Mouse (Mus musculus) midbrain, embryonic 14.5 days (tissue): ENCODE results near the gene Ccl22. TPM values are rescaled to one million over a fixed set of nuclear protein-coding genes. Genes with fewer than 3 reads are reported as not detected.
A peak's percentile ranks its signal among the peaks of the same experiment; 100 is the strongest.

ENCODE experiments used
- ATAC-seq: fragments of 200-750 bp; cut with Nextera tagmentation; 2 replicates; pipeline ENCODE4 v1.8.0; 2017; ENCODE audit warnings: moderate number of reproducible peaks, moderate library complexity; ENCODE audit not compliant: low FRiP score, low TSS enrichment
- DNase-seq: peaks from one replicate; pipeline ENCODE4 v3.0.0-alpha.2; 2015
- H3K27ac ChIP-seq: fragments of 300-500 bp; sonication (generic); replicated peaks from 2 replicates; pipeline ENCODE4 v1.5.1; 2014; ENCODE audit warnings: mild to moderate bottlenecking, low read depth, low read length, moderate library complexity
- H3K27me3 ChIP-seq: fragments of 300-500 bp; sonication (generic); 2 replicates; pipeline ENCODE4 v1.6.1; 2014; ENCODE audit warnings: low read length, control low read depth, mixed read lengths; ENCODE audit not compliant: control insufficient read depth, insufficient read depth
- H3K36me3 ChIP-seq: fragments of 300-500 bp; sonication (generic); 2 replicates; pipeline ENCODE4 v1.6.1; 2014; ENCODE audit warnings: low read length, control low read depth; ENCODE audit not compliant: control insufficient read depth, insufficient read depth
- H3K4me1 ChIP-seq: fragments of 300-500 bp; sonication (generic); 2 replicates; pipeline ENCODE4 v1.6.1; 2014; ENCODE audit warnings: mild to moderate bottlenecking, antibody characterized with exemption, low read length, control low read depth; ENCODE audit not compliant: control insufficient read depth, insufficient read depth
- H3K4me2 ChIP-seq: fragments of 300-500 bp; sonication (generic); 2 replicates; pipeline ENCODE4 v1.6.1; 2014; ENCODE audit warnings: mild to moderate bottlenecking, low read length, moderate library complexity
- H3K4me3 ChIP-seq: fragments of 300-500 bp; sonication (generic); replicated peaks from 2 replicates; pipeline ENCODE4 v1.5.1; 2014; ENCODE audit warnings: low read depth, low read length
- H3K9ac ChIP-seq: fragments of 300-500 bp; sonication (generic); replicated peaks from 2 replicates; pipeline ENCODE4 v1.6.1; 2014; ENCODE audit warnings: mild to moderate bottlenecking, low read length, moderate library complexity
- H3K9me3 ChIP-seq: fragments of 300-500 bp; sonication (generic); 2 replicates; pipeline ENCODE4 v1.6.1; 2016; ENCODE audit warnings: low read length, control low read depth, mixed read lengths; ENCODE audit not compliant: control insufficient read depth
- WGBS: fragments of 180-500 bp; shearing (Covaris S2); extraction: QIAGEN DNeasy Blood & Tissue Kit; methylation state at CpG from one replicate; pipeline ENCODE4 v1.1.7; 2014; 5-methylcytosine and 5-hydroxymethylcytosine counted together
- polyA plus RNA-seq: library from polyadenylated mRNA; unstranded; fragments of >200 nt; fragmentation: Nextera tagmentation; extraction: Ambion mirVana; gene quantifications from 2 replicates; pipeline ENCODE4 v1.2.1, GENCODE M21; 2014

Ccl22 gene
- polyA plus RNA-seq, 1 experiment from 2014 or later: 0.67 TPM

GRCm38 (mm10) chr8:94778895-94779533, 33.6 kb downstream of the Ccl22 start:
- ATAC-seq (no peak), DNase-seq (no peak)
- Histone ChIP-seq H3K36me3 (no peaks in the 10 kb centered on the region), H3K4me2 (no peak overlapping the region), H3K27ac (no peak overlapping the region), H3K4me3 (no peak overlapping the region), H3K9ac (no peak overlapping the region), H3K27me3 (no peaks in the 10 kb centered on the region), H3K9me3 (no peaks in the 10 kb centered on the region), H3K4me1 (peaks cover 13% of the 10 kb centered on the region)
- 73% methylated on average over 10 of the region's 10 CpGs for WGBS

DNA sequence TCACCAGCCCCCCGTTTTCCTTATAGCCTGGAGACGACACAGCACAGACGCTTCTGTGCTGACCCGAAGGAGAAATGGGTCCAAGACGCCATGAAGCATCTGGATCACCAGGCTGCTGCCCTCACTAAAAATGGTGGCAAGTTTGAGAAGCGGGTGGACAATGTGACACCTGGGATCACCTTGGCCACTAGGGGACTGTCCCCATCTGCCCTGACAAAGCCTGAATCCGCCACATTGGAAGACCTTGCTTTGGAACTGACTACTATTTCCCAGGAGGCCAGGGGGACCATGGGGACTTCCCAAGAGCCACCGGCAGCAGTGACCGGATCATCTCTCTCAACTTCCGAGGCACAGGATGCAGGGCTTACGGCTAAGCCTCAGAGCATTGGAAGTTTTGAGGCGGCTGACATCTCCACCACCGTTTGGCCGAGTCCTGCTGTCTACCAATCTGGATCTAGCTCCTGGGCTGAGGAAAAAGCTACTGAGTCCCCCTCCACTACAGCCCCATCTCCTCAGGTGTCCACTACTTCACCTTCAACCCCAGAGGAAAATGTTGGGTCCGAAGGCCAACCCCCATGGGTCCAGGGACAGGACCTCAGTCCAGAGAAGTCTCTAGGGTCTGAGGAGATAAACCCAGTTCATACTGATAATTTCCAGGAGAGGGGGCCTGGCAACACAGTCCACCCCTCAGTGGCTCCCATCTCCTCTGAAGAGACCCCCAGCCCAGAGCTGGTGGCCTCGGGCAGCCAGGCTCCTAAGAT, 34.3 kb downstream of the Ccl22 start:
- Histone ChIP-seq H3K4me3 (no peak overlapping the region), H3K4me2 (no peak overlapping the region), H3K9me3 (no peaks in the 10 kb centered on the region), H3K9ac (no peak overlapping the region), H3K4me1 (peaks cover 10% of the 10 kb centered on the region; the same call in 1 of the 2 replicates), H3K27me3 (no peaks in the 10 kb centered on the region), H3K36me3 (no peaks in the 10 kb centered on the region), H3K27ac (no peak overlapping the region)
- DNase-seq (no peak), ATAC-seq (no peak)
- 94% methylated on average over 16 of the region's 16 CpGs for WGBS

GRCm38 (mm10) chr8:94780491-94781154, 35.2 kb downstream of the Ccl22 start:
- DNase-seq (no peak), ATAC-seq (no peak)
- H3K27me3 ChIP-seq: no peaks in the 10 kb centered on the region
- 80% methylated on average over 21 of the region's 21 CpGs for WGBS
- H3K4me3 ChIP-seq: no peak overlapping the region
- no peaks in the 10 kb centered on the region for H3K9me3 ChIP-seq
- H3K36me3 ChIP-seq: no peaks in the 10 kb centered on the region
- H3K4me2 ChIP-seq: no peak overlapping the region
- peaks cover 10% of the 10 kb centered on the region; the same call in 1 of the 2 replicates for H3K4me1 ChIP-seq
- H3K27ac ChIP-seq: no peak overlapping the region
- H3K9ac ChIP-seq: no peak overlapping the region

- Histone ChIP-seq H3K4me3 (no peak overlapping the region), H3K27me3 (no peaks in the 10 kb centered on the region), H3K4me2 (no peak overlapping the region), H3K9me3 (no peaks in the 10 kb centered on the region), H3K4me1 (peaks cover 10% of the 10 kb centered on the region; the same call in 1 of the 2 replicates), H3K9ac (no peak overlapping the region), H3K36me3 (no peaks in the 10 kb centered on the region), H3K27ac (no peak overlapping the region)
- 57% methylated on average over 7 of the region's 7 CpGs for WGBS
- DNase-seq: no peak
- no peak for ATAC-seq
Measured at GRCm38 (mm10) chr8:94781155-94781837, 35.9 kb downstream of the Ccl22 start.

DNA sequence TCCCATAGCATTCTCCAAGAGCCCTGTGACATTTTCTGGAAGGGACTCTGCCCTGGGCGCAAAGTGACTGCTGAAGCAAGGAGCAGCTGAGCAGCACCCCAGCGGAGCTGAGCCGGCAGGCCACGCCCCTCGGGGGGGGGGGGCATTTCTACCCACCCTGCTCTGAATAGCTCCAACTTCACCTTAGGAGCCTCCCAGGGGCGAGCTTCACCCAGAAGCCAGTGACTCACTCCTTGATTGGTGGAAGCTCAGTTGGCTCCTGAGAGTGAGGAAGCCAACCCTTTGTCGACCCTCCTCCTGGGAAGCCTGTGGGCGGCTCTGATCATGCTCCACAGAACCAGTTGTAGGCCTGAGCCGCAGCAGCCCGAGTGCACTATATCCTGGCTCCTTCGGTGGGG, 36.4 kb downstream of the Ccl22 start:
- H3K27ac ChIP-seq: no peak overlapping the region
- DNase-seq (peak; percentile 6), ATAC-seq (no peak)
- H3K36me3 ChIP-seq: no peaks in the 10 kb centered on the region
- H3K9ac ChIP-seq: no peak overlapping the region
- WGBS: 7% methylated on average over 11 of the region's 11 CpGs
- peaks cover 10% of the 10 kb centered on the region; the same call in 1 of the 2 replicates for H3K4me1 ChIP-seq
- H3K9me3 ChIP-seq: no peaks in the 10 kb centered on the region
- H3K27me3 ChIP-seq: no peaks in the 10 kb centered on the region
- H3K4me2 ChIP-seq: no peak overlapping the region
- H3K4me3 ChIP-seq: no peak overlapping the region

- Histone ChIP-seq H3K4me1 (peaks cover 5% of the 10 kb centered on the region; the same call in 1 of the 2 replicates), H3K9ac (no peak overlapping the region), H3K27me3 (no peaks in the 10 kb centered on the region), H3K4me3 (no peak overlapping the region), H3K27ac (no peak overlapping the region), H3K36me3 (no peaks in the 10 kb centered on the region), H3K9me3 (no peaks in the 10 kb centered on the region), H3K4me2 (no peak overlapping the region)
- WGBS: 87% methylated on average over 4 of the region's 4 CpGs
- no peak for DNase-seq
- no peak for ATAC-seq
Measured at GRCm38 (mm10) chr8:94783890-94784289, 38.5 kb downstream of the Ccl22 start.

GRCm38 (mm10) chr8:94785247-94785985, 40.0 kb downstream of the Ccl22 start:
- H3K4me3 ChIP-seq: no peak overlapping the region
- no peaks in the 10 kb centered on the region for H3K9me3 ChIP-seq
- no peak for ATAC-seq
- WGBS: 75% methylated on average over 12 of the region's 12 CpGs
- H3K9ac ChIP-seq: no peak overlapping the region
- no peak overlapping the region for H3K4me2 ChIP-seq
- peaks cover 16% of the 10 kb centered on the region; the same call in 1 of the 2 replicates for H3K4me1 ChIP-seq
- DNase-seq: peak; percentile 17
- no peaks in the 10 kb centered on the region for H3K36me3 ChIP-seq
- H3K27ac ChIP-seq: no peak overlapping the region
- H3K27me3 ChIP-seq: no peaks in the 10 kb centered on the region

- no peak for DNase-seq
Measured at GRCm38 (mm10) chr8:94785995-94786595, 40.7 kb downstream of the Ccl22 start.

More at GRCm38 (mm10) chr8:94785995-94786595, 40.7 kb downstream of the Ccl22 start:
- ATAC-seq: no peak
- Histone ChIP-seq H3K9me3 (no peaks in the 10 kb centered on the region), H3K27ac (no peak overlapping the region), H3K4me3 (no peak overlapping the region), H3K36me3 (no peaks in the 10 kb centered on the region), H3K9ac (no peak overlapping the region), H3K4me1 (peaks cover 16% of the 10 kb centered on the region; the same call in 1 of the 2 replicates), H3K4me2 (no peak overlapping the region), H3K27me3 (no peaks in the 10 kb centered on the region)
- whole genome bisulfite sequencing: 75% methylated on average over 6 of the region's 6 CpGs
